Mouse (Mus musculus): Measurements from ENCODE around the gene Klrb1. TPM values are rescaled to one million over a fixed set of nuclear protein-coding genes. Genes with fewer than 3 reads are reported as not detected.
"Not testable (repeated sequence)": the region's sequence is repeated elsewhere in the genome, so short reads cannot be mapped to it uniquely, and the experiment has no call there.

The Klrb1 gene
- not detected in 2 replicates for polyA plus RNA-seq (2014; fragmentation: Nextera tagmentation; extraction: Ambion mirVana)

DNA sequence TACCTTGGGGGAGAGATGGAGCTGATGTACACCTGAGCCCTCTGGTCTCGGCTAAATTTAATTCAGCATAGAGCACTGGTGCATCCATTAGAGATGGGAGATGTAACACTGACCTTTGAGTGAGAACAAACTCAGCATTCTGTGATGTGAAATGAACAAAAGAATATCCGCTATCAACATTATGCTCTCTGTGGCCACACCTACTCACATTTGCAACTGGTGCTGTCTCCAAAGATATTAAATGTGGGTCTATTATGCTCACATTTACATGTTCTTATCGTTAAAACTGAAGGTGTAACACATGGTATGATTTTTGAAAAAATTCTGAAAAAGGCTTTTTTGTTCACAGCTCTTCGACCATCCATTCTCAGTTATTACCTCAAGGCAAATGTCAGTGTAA lies at the start of gene Klrb1:
TSS of gene Klrb1 (minus strand) at position 101 of the 400 bp plus-strand sequence.
- Histone ChIP-seq H3K4me3 (ENCODE audit: low read depth, low read length) (no peak within 1 kb of the TSS), H3K4me1 (replicated peaks; ENCODE audit: control insufficient read depth, insufficient read depth, low read length) (no peaks in the 10 kb centered on the region)
- ATAC-seq (replicated peaks; ENCODE audit: low FRiP score) = no peak

DNA sequence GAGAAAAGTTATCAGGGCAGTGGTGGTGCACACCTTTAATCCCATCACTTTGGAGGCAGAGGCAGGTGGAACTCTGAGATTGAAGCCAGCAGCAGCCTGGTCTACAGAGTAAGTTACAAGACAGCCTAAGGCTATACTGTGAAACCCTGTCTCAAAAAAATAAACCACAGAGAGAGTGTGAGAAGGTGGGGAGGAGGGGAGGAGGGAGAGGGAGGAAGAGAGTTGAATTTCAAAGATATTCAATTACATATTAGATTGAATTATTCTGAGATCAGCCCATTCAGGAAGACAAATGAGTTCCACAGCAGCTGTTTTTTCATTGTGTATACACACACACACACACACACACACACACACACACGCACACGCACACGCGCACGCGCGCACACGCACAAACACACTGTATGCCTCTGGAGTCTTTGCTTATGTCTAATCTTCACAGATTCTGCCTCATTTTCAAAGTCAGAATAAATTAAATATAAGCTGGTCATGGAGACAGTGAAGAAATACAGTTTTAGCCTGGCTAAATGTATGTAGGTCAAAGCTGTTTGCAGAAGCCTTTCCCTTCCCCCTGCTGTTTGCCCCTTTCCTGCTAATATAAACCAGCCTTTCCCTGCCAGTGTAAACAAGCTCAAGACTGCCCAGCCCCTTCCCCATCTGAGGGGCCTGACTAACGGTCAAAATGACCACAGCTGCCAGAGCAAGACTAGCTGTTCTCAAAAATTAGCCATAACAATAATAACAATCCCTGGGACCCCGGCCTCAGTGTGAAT lies 46.8 kb upstream of the Klrb1 start:
- no peaks in the 10 kb centered on the region for H3K9me3 ChIP-seq (ENCODE audit: control insufficient read depth, low read length)
- ATAC-seq (replicated peaks; ENCODE audit: low FRiP score) = no peak
- H3K27ac ChIP-seq (ENCODE audit: low read depth, low read length) = no peak overlapping the region
- no peak overlapping the region for H3K9ac ChIP-seq (ENCODE audit: low read length)
- H3K4me2 ChIP-seq (ENCODE audit: low read depth, low read length, severe bottlenecking) = no peak overlapping the region
- H3K4me1 ChIP-seq (replicated peaks; ENCODE audit: control insufficient read depth, insufficient read depth, low read length) = no peaks in the 10 kb centered on the region
- H3K36me3 ChIP-seq (ENCODE audit: control insufficient read depth, insufficient read depth, low read length) = no peaks in the 10 kb centered on the region
- no peaks in the 10 kb centered on the region for H3K27me3 ChIP-seq (ENCODE audit: control insufficient read depth, insufficient read depth, low read length)
- WGBS = 76% methylated on average over 10 of the region's 10 CpGs
- no peak for DNase-seq (ENCODE audit: low spot score)
- no peak overlapping the region for H3K4me3 ChIP-seq (ENCODE audit: low read depth, low read length)

More for the DNA sequence above, at the start of gene Klrb1:
- H3K9ac ChIP-seq (ENCODE audit: low read length) = no peak within 1 kb of the TSS
- no peaks in the 10 kb centered on the region for H3K36me3 ChIP-seq (ENCODE audit: control insufficient read depth, insufficient read depth, low read length)
- H3K27me3 ChIP-seq (ENCODE audit: control insufficient read depth, insufficient read depth, low read length) = no peaks in the 10 kb centered on the region
- no peak for DNase-seq (ENCODE audit: low spot score)
- 83% methylated on average over 4 of the region's 4 CpGs for WGBS
- no peak within 1 kb of the TSS for H3K27ac ChIP-seq (ENCODE audit: low read depth, low read length)
- H3K9me3 ChIP-seq (ENCODE audit: control insufficient read depth, low read length) = no peaks in the 10 kb centered on the region
- no peak within 1 kb of the TSS for H3K4me2 ChIP-seq (ENCODE audit: low read depth, low read length, severe bottlenecking)

DNA sequence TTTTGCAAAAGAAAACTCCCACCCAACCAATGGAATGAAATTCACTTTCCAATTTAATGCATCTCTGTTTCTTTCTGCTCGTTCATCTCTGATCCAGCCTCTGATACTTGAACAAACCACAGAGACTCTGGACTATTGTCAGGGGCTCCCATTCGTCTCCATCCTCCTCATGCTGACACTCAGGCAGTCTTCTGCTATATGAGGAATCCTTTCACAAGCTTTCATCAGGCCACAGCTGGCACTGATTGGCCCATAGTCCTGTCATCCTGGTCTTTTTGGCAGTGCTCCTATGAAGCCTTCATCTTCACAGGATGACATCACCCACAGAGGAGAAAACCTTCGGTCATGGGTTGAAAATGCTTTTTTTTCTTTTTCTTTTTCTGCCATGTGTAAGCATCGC lies 45.2 kb upstream of the Klrb1 start:
- no peaks in the 10 kb centered on the region for H3K36me3 ChIP-seq (ENCODE audit: control insufficient read depth, insufficient read depth, low read length)
- 74% methylated on average over 4 of the region's 4 CpGs for WGBS
- DNase-seq (ENCODE audit: low spot score) (no peak), ATAC-seq (replicated peaks; ENCODE audit: low FRiP score) (no peak)
- H3K27ac ChIP-seq (ENCODE audit: low read depth, low read length) = no peak overlapping the region
- no peak overlapping the region for H3K4me2 ChIP-seq (ENCODE audit: low read depth, low read length, severe bottlenecking)
- no peaks in the 10 kb centered on the region for H3K9me3 ChIP-seq (ENCODE audit: control insufficient read depth, low read length)
- no peaks in the 10 kb centered on the region for H3K4me1 ChIP-seq (replicated peaks; ENCODE audit: control insufficient read depth, insufficient read depth, low read length)
- no peak overlapping the region for H3K4me3 ChIP-seq (ENCODE audit: low read depth, low read length)
- H3K9ac ChIP-seq (ENCODE audit: low read length) = no peak overlapping the region
- H3K27me3 ChIP-seq (ENCODE audit: control insufficient read depth, insufficient read depth, low read length) = no peaks in the 10 kb centered on the region

DNA sequence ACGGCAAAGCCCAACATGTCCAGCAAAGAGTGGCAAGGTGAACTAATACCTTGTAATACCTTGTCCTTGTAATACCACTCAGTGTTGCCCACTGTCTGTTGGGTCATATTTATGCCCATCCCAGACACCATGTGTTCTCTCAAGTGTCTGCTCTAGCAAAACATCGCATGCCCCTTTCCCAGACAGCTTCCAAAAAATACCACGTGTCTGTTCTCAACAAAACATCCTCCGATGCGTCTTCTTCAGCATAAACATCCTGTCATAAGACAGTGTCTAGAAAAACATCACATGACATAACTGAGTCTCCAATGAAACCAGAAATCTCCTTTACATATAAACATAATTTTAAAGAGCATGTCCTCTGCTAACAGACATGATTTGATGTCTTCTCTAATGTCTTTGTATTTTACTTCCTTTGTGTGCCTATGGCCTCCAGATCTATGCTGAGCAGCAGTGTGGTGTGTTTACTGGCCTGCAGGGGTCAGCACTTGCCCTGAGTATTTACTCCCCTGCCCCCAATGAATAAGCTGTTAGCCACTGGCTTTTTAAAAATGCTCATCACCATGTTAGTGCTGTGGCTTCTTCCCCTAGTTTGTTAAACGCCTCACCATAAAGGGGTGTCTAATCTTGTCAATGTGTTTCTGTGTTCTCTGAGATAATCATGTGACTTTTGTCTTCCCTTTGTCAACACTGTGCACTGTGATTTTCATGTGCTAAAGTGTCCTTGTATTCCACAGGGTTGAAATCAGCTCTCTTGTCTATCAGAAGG lies 43.8 kb upstream of the Klrb1 start:
- not testable (repeated sequence) for H3K9me3 ChIP-seq (ENCODE audit: control insufficient read depth, low read length); H3K27ac ChIP-seq (ENCODE audit: low read depth, low read length); H3K36me3 ChIP-seq (ENCODE audit: control insufficient read depth, insufficient read depth, low read length); H3K4me1 ChIP-seq (replicated peaks; ENCODE audit: control insufficient read depth, insufficient read depth, low read length); H3K9ac ChIP-seq (ENCODE audit: low read length); H3K4me3 ChIP-seq (ENCODE audit: low read depth, low read length); H3K4me2 ChIP-seq (ENCODE audit: low read depth, low read length, severe bottlenecking); H3K27me3 ChIP-seq (ENCODE audit: control insufficient read depth, insufficient read depth, low read length)
- ATAC-seq (replicated peaks; ENCODE audit: low FRiP score) (peak; percentile 28), DNase-seq (ENCODE audit: low spot score) (peak; percentile 62)
- 70% methylated on average over 6 of the region's 6 CpGs for WGBS

DNA sequence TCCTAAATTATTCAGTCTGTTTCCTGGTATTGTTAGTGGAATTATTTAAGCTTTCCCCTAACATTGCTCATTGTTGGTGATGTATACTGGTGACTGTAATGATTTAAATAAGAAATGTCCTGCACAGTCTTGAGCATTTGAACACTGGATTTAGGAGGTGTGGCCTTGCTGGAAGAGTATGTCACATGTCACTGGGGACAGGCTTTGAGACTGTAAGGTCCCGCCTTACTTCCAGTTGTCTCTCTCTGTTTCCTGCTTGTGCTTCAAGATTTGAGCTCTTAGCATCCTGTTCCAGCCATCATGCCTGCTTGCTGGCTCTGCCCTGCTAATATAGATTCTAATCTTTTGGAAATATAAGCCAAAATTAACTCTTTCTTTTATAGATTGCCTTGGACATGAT lies 42.4 kb upstream of the Klrb1 start:
- no peak overlapping the region for H3K9ac ChIP-seq (ENCODE audit: low read length)
- no peaks in the 10 kb centered on the region for H3K9me3 ChIP-seq (ENCODE audit: control insufficient read depth, low read length)
- no peaks in the 10 kb centered on the region for H3K4me1 ChIP-seq (replicated peaks; ENCODE audit: control insufficient read depth, insufficient read depth, low read length)
- H3K27me3 ChIP-seq (ENCODE audit: control insufficient read depth, insufficient read depth, low read length) = no peaks in the 10 kb centered on the region
- WGBS = 82% methylated on average over 1 of the region's 1 CpGs
- H3K4me2 ChIP-seq (ENCODE audit: low read depth, low read length, severe bottlenecking) = no peak overlapping the region
- ATAC-seq (replicated peaks; ENCODE audit: low FRiP score) (no peak), DNase-seq (ENCODE audit: low spot score) (no peak)
- no peak overlapping the region for H3K4me3 ChIP-seq (ENCODE audit: low read depth, low read length)
- no peak overlapping the region for H3K27ac ChIP-seq (ENCODE audit: low read depth, low read length)
- H3K36me3 ChIP-seq (ENCODE audit: control insufficient read depth, insufficient read depth, low read length) = no peaks in the 10 kb centered on the region

DNA sequence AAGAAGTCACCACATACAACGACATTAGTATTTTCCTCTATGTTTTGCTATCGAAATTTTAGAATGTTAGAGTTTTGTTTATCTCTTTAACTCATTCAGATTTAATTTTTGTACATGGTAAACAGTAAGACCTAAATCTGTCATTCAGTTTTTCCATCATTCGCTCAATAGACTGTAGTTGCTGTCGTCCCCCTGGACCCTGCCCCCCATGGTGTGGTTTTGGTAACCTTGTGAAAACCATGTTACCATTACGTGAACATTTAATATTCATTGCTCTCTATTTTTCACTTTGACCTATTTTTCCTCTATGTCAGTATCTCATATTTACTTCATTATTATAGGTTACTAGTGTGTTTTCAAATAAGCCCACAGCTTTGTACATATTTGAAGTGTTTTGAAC lies 41.7 kb upstream of the Klrb1 start:
- Histone ChIP-seq H3K27ac (ENCODE audit: low read depth, low read length) (no peak overlapping the region), H3K4me2 (ENCODE audit: low read depth, low read length, severe bottlenecking) (peak overlapping the region; percentile 41; the same call in 1 of the 2 replicates), H3K4me3 (ENCODE audit: low read depth, low read length) (peak overlapping the region; percentile 34), H3K9me3 (ENCODE audit: control insufficient read depth, low read length) (no peaks in the 10 kb centered on the region), H3K27me3 (ENCODE audit: control insufficient read depth, insufficient read depth, low read length) (no peaks in the 10 kb centered on the region), H3K9ac (ENCODE audit: low read length) (peak overlapping the region; percentile 41), H3K4me1 (replicated peaks; ENCODE audit: control insufficient read depth, insufficient read depth, low read length) (no peaks in the 10 kb centered on the region), H3K36me3 (ENCODE audit: control insufficient read depth, insufficient read depth, low read length) (no peaks in the 10 kb centered on the region)
- ATAC-seq (replicated peaks; ENCODE audit: low FRiP score) = no peak
- no peak for DNase-seq (ENCODE audit: low spot score)
- WGBS = 22% methylated on average over 5 of the region's 5 CpGs

DNA sequence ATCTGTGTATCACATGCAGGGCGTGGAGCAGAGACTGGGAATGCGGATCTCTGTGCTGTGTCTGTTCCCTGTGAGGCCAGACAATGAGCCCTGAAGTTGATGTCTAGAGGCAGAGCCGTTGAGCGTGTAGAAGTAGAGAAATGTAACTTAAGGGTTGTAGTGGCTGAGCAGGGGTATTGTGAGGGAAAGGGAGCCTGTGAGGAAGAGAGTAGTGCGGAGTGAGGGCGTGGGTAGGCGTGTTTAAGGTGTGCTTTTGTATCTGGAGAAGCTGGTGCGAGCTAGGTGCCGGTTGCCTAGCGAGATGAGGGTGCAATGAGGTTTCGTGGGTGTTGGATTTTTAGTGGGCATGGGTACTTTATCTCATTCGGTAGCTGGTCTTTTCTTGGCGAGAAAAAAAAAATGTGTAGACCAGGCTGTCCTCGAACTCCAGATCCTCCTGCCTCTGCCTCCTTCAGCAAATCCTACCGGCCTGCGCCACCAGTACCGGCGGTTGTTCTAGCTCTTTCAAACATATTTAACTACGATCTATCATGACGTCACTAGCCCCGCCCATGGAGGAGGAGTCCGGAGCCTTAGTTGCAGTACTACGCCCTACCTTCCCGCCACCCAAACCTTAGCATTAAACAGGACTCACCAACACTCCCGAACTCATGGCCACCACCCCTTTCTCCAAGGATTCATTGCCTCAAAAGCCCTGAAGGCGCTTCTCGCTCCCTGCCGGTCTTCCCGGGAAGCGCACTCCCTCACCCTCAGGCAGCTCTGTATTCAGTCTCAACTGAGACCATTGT lies 41.1 kb upstream of the Klrb1 start:
- Histone ChIP-seq H3K27ac (ENCODE audit: low read depth, low read length) (0 out of 2 replicates have a peak overlapping the region, but pooled peaks have one; percentile 50), H3K4me1 (replicated peaks; ENCODE audit: control insufficient read depth, insufficient read depth, low read length) (no peaks in the 10 kb centered on the region), H3K4me2 (ENCODE audit: low read depth, low read length, severe bottlenecking) (peak overlapping the region; percentile 63), H3K36me3 (ENCODE audit: control insufficient read depth, insufficient read depth, low read length) (no peaks in the 10 kb centered on the region), H3K27me3 (ENCODE audit: control insufficient read depth, insufficient read depth, low read length) (no peaks in the 10 kb centered on the region), H3K4me3 (ENCODE audit: low read depth, low read length) (peak overlapping the region; percentile 55), H3K9ac (ENCODE audit: low read length) (peak overlapping the region; percentile 66), H3K9me3 (ENCODE audit: control insufficient read depth, low read length) (no peaks in the 10 kb centered on the region)
- DNase-seq (ENCODE audit: low spot score) = peak; percentile 96
- peak; percentile 93 for ATAC-seq (replicated peaks; ENCODE audit: low FRiP score)
- WGBS = 2% methylated on average over 30 of the region's 30 CpGs

DNA sequence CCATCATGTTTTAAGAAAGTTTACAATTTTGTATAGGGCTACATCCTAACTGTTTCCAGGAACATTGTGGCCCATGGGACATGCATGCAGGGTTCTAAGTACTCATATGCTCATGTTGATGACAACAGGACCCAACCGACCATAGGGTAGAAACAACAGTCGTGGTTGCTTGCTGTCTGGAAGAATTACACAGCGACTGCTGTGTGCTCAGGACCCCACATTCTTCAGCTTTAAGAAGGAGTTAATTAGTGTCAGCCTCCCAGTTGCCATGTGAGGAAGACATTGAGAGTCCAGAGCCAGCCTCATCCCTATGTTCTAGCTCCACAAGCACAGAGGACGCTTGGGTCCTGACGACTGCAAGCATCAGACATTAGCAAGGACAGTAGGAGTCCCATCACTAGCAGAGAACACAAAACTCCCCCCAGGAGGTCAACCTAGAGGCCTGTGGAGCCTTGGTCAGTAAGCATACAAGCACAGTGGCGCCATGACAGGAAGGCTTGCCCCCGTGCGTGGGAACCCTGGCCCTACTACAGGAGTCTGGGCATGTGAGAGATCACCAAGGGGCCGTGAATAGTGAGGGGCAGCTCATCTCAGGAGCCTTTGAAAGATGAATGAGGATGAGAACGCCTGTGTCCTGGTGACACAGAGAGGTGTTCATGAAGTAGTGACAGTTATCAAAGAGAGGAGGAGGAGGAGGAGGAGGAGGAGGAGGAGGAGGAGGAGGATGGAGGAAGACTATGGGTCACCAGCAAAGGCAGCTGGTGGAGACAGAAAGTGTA lies 40.2 kb upstream of the Klrb1 start:
- DNase-seq (ENCODE audit: low spot score); ATAC-seq (replicated peaks; ENCODE audit: low FRiP score); H3K4me1 ChIP-seq (replicated peaks; ENCODE audit: control insufficient read depth, insufficient read depth, low read length); H3K36me3 ChIP-seq (ENCODE audit: control insufficient read depth, insufficient read depth, low read length); H3K27me3 ChIP-seq (ENCODE audit: control insufficient read depth, insufficient read depth, low read length); H3K9ac ChIP-seq (ENCODE audit: low read length); H3K27ac ChIP-seq (ENCODE audit: low read depth, low read length); H3K9me3 ChIP-seq (ENCODE audit: control insufficient read depth, low read length): not testable (repeated sequence)
- 83% methylated on average over 9 of the region's 10 CpGs for WGBS
- peak overlapping the region; percentile 63; the same call in 1 of the 2 replicates for H3K4me2 ChIP-seq (ENCODE audit: low read depth, low read length, severe bottlenecking)
- H3K4me3 ChIP-seq (ENCODE audit: low read depth, low read length) = peak overlapping the region; percentile 55
